Mouse (Mus musculus) testis, adult 2 months (tissue): ENCODE data around the gene Tgtp2. TPM values are rescaled to one million over a fixed set of nuclear protein-coding genes. Genes with fewer than 3 reads are reported as not detected.
A peak's percentile ranks its signal among the peaks of the same experiment; 100 is the strongest.

Source experiments
- H3K27ac ChIP-seq: fragments of 200-500 bp; 2 replicates; pipeline ENCODE4 v1.5.1; 2012; ENCODE audit warnings: low read depth, low read length; ENCODE audit not compliant: control insufficient read depth, insufficient read depth
- H3K27me3 ChIP-seq: fragments of 200-500 bp; 2 replicates; pipeline ENCODE4 v1.6.1; 2012; ENCODE audit warnings: mild to moderate bottlenecking, low read length, moderate library complexity; ENCODE audit not compliant: control insufficient read depth, insufficient read depth
- H3K36me3 ChIP-seq: fragments of 200-500 bp; 2 replicates; pipeline ENCODE4 v1.6.1; 2012; ENCODE audit warnings: mild to moderate bottlenecking, low read length; ENCODE audit not compliant: control insufficient read depth, insufficient read depth
- H3K4me1 ChIP-seq: fragments of 200-500 bp; 2 replicates; pipeline ENCODE4 v1.6.1; 2012; ENCODE audit warnings: low read length; ENCODE audit not compliant: control insufficient read depth, insufficient read depth
- H3K4me3 ChIP-seq: fragments of 200-500 bp; 2 replicates; pipeline ENCODE4 v1.5.1; 2012; ENCODE audit warnings: low read depth, mild to moderate bottlenecking, low read length, moderate library complexity, mixed read lengths; ENCODE audit not compliant: control insufficient read depth
- CTCF ChIP-seq: fragments of 200-500 bp; IDR thresholded peaks from 2 replicates; pipeline ENCODE4 v1.5.1; 2012; ENCODE audit warnings: low read depth, mild to moderate bottlenecking, inconsistent platforms, low read length, moderate library complexity; ENCODE audit not compliant: control insufficient read depth, insufficient read depth, insufficient replicate concordance
- POLR2A ChIP-seq: fragments of 200-500 bp; IDR thresholded peaks from 2 replicates; pipeline ENCODE4 v1.6.1; 2012; ENCODE audit warnings: low read depth, mild to moderate bottlenecking, inconsistent platforms, low read length, moderate library complexity; ENCODE audit not compliant: control insufficient read depth
- polyA plus RNA-seq: library from polyadenylated mRNA; depleted of rRNA; stranded (reverse); fragments of >200 nt; gene quantifications from 2 replicates; pipeline ENCODE4 v1.2.3, GENCODE M21; 2012

Tgtp2 gene
- polyA plus RNA-seq, 1 experiment: 0.63 TPM

GRCm38 (mm10) chr11:49103047-49103693 lies 39.2 kb upstream of the Tgtp2 start:
- no peak for TF ChIP-seq POLR2A
- peak; percentile 35; the same call in 1 of the 2 replicates for TF ChIP-seq CTCF
- Histone ChIP-seq H3K4me3 (no peak overlapping the region), H3K27me3 (no peaks in the 10 kb centered on the region), H3K4me1 (peaks cover 9% of the 10 kb centered on the region), H3K27ac (no peak overlapping the region), H3K36me3 (no peaks in the 10 kb centered on the region)

GRCm38 (mm10) chr11:49101500-49101899 lies 37.5 kb upstream of the Tgtp2 start:
- no peak overlapping the region for H3K4me3 ChIP-seq
- no peak for TF ChIP-seq POLR2A
- no peak for TF ChIP-seq CTCF
- no peaks in the 10 kb centered on the region for H3K27me3 ChIP-seq
- no peak overlapping the region for H3K27ac ChIP-seq
- peaks cover 9% of the 10 kb centered on the region for H3K4me1 ChIP-seq
- H3K36me3 ChIP-seq: no peaks in the 10 kb centered on the region

GRCm38 (mm10) chr11:49100409-49100808 lies 36.4 kb upstream of the Tgtp2 start:
- Histone ChIP-seq H3K27me3 (no peaks in the 10 kb centered on the region), H3K4me3 (no peak overlapping the region), H3K4me1 (peaks cover 9% of the 10 kb centered on the region), H3K27ac (no peak overlapping the region), H3K36me3 (no peaks in the 10 kb centered on the region)
- TF ChIP-seq POLR2A: no peak
- no peak for TF ChIP-seq CTCF

GRCm38 (mm10) chr11:49095367-49095766 lies 31.4 kb upstream of the Tgtp2 start:
- no peaks in the 10 kb centered on the region for H3K27me3 ChIP-seq
- H3K36me3 ChIP-seq: no peaks in the 10 kb centered on the region
- TF ChIP-seq CTCF (no peak), POLR2A (no peak)
- no peak overlapping the region for H3K27ac ChIP-seq
- no peaks in the 10 kb centered on the region for H3K4me1 ChIP-seq
- no peak overlapping the region for H3K4me3 ChIP-seq

- no peaks in the 10 kb centered on the region for H3K27me3 ChIP-seq
- no peak overlapping the region for H3K27ac ChIP-seq
- no peak overlapping the region for H3K4me3 ChIP-seq
- no peak for TF ChIP-seq CTCF
- TF ChIP-seq POLR2A: no peak
- no peaks in the 10 kb centered on the region for H3K36me3 ChIP-seq
- H3K4me1 ChIP-seq: no peaks in the 10 kb centered on the region
These were observed 30.1 kb upstream of the Tgtp2 start for GRCm38 (mm10) chr11:49093861-49094660.

GRCm38 (mm10) chr11:49092786-49093185 lies 28.8 kb upstream of the Tgtp2 start:
- H3K27ac ChIP-seq: no peak overlapping the region
- no peaks in the 10 kb centered on the region for H3K36me3 ChIP-seq
- TF ChIP-seq POLR2A (no peak), CTCF (no peak)
- no peak overlapping the region for H3K4me3 ChIP-seq
- no peaks in the 10 kb centered on the region for H3K27me3 ChIP-seq
- peaks cover 7% of the 10 kb centered on the region for H3K4me1 ChIP-seq

GRCm38 (mm10) chr11:49092053-49092586 lies 28.1 kb upstream of the Tgtp2 start:
- H3K4me3 ChIP-seq: no peak overlapping the region
- H3K27ac ChIP-seq: no peak overlapping the region
- no peaks in the 10 kb centered on the region for H3K36me3 ChIP-seq
- peaks cover 7% of the 10 kb centered on the region for H3K4me1 ChIP-seq
- no peaks in the 10 kb centered on the region for H3K27me3 ChIP-seq
- TF ChIP-seq CTCF (no peak), POLR2A (no peak)
